Mouse (Mus musculus) thymus, postnatal 25 days (tissue): Measurements from ENCODE around the gene Atp5e.

ENCODE experiments used
- DNase-seq: peaks from one replicate; pipeline ENCODE4 v3.0.0; 2022

The Atp5e gene

GRCm38 (mm10) chr2:174463789-174464523 is at the start of gene Atp5e:
Gene Atp5e, minus strand, starts transcription at chr2:174464105.
- DNase-seq, result peak; percentile 94

- no peak for DNase-seq
These were observed 45.9 kb upstream of the Atp5e start for GRCm38 (mm10) chr2:174509825-174510224.

- DNase-seq, result no peak
These were observed 44.1 kb upstream of the Atp5e start for GRCm38 (mm10) chr2:174507998-174508397.

- DNase-seq, result no peak
These were observed 39.0 kb upstream of the Atp5e start for GRCm38 (mm10) chr2:174502831-174503460.

GRCm38 (mm10) chr2:174502321-174502720 is 38.4 kb upstream of the Atp5e start:
- DNase-seq, result no peak

- no peak for DNase-seq
These were observed 37.6 kb upstream of the Atp5e start for GRCm38 (mm10) chr2:174501517-174501916.

GRCm38 (mm10) chr2:174500814-174501503 is 37.1 kb upstream of the Atp5e start:
- DNase-seq, result no peak

GRCm38 (mm10) chr2:174492858-174493257 is 29.0 kb upstream of the Atp5e start:
- peak; percentile 45 for DNase-seq

- no peak for DNase-seq
These were observed 23.1 kb upstream of the Atp5e start for GRCm38 (mm10) chr2:174487005-174487404.

GRCm38 (mm10) chr2:174478746-174479145 is 14.8 kb upstream of the Atp5e start:
- DNase-seq, result no peak

GRCm38 (mm10) chr2:174477543-174478319 is 13.8 kb upstream of the Atp5e start:
- no peak for DNase-seq

GRCm38 (mm10) chr2:174473550-174473927 is 9.6 kb upstream of the Atp5e start:
- peak; percentile 14 for DNase-seq

- peak; percentile 99 for DNase-seq
These were observed 9.1 kb upstream of the Atp5e start, which contains the start of gene Prelid3b for GRCm38 (mm10) chr2:174472818-174473549. Gene Prelid3b, minus strand, starts transcription at chr2:174473081.

- DNase-seq, result no peak
These were observed 8.5 kb upstream of the Atp5e start for GRCm38 (mm10) chr2:174472407-174472806.

- DNase-seq, result no peak
These were observed 7.0 kb upstream of the Atp5e start for GRCm38 (mm10) chr2:174470786-174471405.

- DNase-seq, result no peak
These were observed 6.4 kb upstream of the Atp5e start for GRCm38 (mm10) chr2:174470333-174470732.

- no peak for DNase-seq
These were observed 535 bp downstream of the Atp5e start for GRCm38 (mm10) chr2:174463370-174463769.

GRCm38 (mm10) chr2:174459365-174459764 is 4.5 kb downstream of the Atp5e start:
- no peak for DNase-seq

- no peak for DNase-seq
These were observed 10.2 kb downstream of the Atp5e start for GRCm38 (mm10) chr2:174453681-174454080.

GRCm38 (mm10) chr2:174450353-174450752 is 13.6 kb downstream of the Atp5e start, which contains the start of gene Tubb1:
Gene Tubb1, plus strand, starts transcription at chr2:174450695.
- DNase-seq, result no peak

GRCm38 (mm10) chr2:174448405-174448804 is 15.5 kb downstream of the Atp5e start:
- no peak for DNase-seq

GRCm38 (mm10) chr2:174446905-174447304 is 17.0 kb downstream of the Atp5e start:
- DNase-seq, result no peak
